Mouse (Mus musculus) CD4-positive helper T cell, adult 2 months (primary cell): Measurements from ENCODE around the gene Pex11a.
"Not testable (repeated sequence)": the region's sequence is repeated elsewhere in the genome, so short reads cannot be mapped to it uniquely, and the experiment has no call there.

Experiments
- DNase-seq: peaks from one replicate; pipeline ENCODE4 v3.0.0-alpha.2; 2012; ENCODE audit warnings: low read depth, missing footprints, low spot score

The Pex11a gene

DNA sequence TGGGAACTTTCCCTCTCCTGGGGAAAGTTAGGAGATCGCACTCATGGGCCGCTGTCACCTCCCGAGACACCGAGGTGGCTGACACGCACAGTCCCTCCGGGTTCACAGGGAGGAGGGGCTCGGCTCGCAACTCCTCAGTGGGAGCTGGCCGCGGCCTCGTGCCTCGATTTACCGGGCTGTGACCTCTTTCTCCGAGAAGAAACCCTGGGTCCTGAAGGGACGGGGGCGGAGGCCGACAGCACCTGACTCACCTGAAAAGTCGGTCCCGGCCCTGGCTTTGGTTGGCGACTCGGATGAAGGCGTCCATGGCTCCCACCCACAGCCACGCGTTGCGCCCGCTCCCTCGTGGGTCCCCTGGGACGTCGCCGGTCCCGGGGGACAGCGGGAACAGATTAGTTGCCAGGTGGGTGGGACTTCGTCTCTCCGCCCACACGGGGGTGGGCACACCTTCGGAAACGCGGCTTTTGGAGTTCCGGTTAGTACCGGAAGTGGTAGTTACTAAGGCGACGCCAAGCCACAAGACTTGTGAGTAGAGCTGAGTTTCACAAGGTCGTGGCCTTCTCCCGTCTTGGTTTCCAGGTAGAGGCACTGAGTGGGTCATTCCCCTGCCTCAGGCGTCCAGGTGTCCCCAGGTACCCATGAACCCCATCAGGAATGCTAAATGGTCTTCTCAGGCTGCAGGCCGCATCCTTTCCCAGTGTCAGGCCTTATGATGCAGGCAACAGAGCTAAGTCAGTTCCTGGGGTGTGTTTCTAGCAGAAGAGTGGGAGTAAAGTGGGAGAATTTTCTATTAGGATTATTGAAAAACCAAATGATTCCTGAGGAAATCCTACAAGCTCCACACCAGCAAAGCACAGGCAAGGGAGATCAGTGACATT lies at the start of gene Pex11a, which contains the start of gene Wdr93:
Gene Pex11a (minus strand): TSS at position 473 of the 878 bp plus-strand sequence.
Gene Wdr93 (plus strand): TSS at position 505 of the 878 bp plus-strand sequence.
- peak; percentile 88 for DNase-seq

- not testable (repeated sequence) for DNase-seq
Observed at GRCm38 (mm10) chr7:79789812-79790211, 46.9 kb upstream of the Pex11a start.

DNA sequence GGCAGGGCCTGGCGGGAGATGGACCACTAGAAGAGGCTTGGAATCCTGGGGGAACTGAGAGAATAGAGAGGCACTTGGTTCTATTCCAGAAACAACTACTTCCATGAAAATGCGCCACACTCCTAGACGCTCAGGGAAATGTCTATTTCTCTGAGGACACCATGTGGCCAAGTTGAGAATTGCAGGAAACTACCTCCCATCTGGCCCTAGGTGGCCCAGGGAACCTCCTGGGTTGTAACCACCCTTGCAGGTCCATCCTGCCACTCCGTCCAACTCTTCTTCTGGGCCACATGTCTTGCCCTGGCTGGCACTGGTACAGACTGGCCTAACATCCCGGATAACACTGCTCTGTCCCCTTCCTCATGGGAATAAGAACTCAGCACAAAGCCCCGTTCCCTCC lies 43.4 kb upstream of the Pex11a start:
- peak; percentile 43 for DNase-seq

- DNase-seq: no peak
Observed at GRCm38 (mm10) chr7:79782516-79782855, 39.6 kb upstream of the Pex11a start.

- no peak for DNase-seq
Observed at GRCm38 (mm10) chr7:79781826-79782515, 39.0 kb upstream of the Pex11a start.

- peak; percentile 64 for DNase-seq
Observed at GRCm38 (mm10) chr7:79780647-79781626, 38.0 kb upstream of the Pex11a start.

GRCm38 (mm10) chr7:79771561-79772512 lies 28.9 kb upstream of the Pex11a start:
- DNase-seq: no peak

DNA sequence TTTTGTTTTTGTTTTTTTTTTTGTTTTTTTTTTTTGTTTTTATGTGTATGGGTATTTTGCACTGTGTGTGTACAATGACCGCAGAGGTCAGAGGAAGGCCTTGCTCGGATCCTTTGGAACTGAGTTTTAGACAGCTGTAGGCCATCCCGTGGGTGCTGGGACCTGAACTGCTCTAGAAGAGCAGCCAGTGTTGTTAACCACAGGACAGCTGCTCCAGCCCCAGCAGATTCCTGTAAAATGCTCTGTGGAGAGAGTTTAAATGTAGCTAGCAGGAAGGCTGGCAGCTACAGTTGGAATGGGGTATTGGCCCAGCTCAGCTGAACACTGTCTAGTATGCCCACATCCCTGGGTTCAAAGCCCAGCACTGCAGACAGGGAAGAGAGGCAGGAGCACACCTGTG lies 26.7 kb upstream of the Pex11a start:
- no peak for DNase-seq

- DNase-seq: no peak
Observed at GRCm38 (mm10) chr7:79765991-79766390, 23.1 kb upstream of the Pex11a start.

DNA sequence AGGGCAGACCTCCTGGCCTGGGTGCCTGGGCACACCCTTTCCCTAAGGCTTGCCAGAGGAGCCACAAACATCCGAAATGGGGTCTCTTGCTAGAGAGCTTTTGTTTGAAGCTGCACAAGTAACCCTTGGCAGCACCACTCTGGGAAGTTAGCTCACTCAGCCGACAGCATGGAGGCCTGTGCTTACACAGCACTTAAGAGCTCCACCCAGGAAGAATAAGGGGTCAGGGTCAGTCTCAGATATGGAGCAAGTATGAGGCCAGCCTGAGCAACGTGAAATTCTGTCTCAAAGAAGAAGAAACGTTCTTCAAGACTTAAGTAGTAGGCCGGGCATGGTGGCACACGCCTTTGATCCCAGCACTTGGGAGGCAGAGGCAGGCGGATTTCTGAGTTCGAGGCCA lies 19.2 kb upstream of the Pex11a start:
- DNase-seq: no peak

GRCm38 (mm10) chr7:79761124-79761876 lies 18.4 kb upstream of the Pex11a start:
- DNase-seq: no peak

DNA sequence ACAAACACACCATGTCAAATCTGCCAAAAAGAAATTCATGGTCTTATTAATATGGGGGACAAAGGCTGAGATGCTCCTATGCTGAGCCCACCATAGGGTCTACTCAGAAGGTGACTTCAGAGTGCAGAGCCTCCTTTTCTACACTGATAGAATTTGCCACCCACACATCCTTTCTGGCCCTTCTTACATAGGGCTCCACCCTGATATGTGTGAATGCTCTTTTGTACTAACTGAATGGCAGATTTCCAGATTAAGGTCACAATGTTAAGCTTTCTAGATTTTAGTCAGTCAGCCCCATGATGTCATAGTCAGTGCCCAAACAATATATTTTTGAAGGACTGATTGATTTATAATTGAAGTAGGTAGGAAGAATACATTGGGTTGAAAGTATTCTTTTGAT lies 16.8 kb upstream of the Pex11a start:
- DNase-seq: peak; percentile 48

DNA sequence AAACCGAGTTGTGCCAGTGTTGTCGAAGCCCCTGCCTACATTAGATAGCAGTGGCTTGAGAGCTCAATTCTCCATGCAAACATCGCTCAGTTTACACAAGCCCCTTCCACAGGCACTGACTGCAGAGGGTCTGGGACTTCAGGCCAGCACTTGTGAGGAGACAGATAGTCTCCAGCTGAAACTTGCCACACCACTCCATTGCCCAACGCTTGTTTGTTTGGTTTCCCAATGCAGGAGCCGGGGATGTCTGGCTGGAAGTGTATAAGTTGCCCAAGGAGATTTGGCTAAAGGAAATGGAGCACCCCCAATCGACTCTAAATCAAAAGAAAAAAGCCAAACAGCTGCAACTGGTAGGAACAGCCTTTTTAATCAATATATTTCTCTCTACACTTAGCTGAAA lies 15.2 kb upstream of the Pex11a start:
- DNase-seq: no peak

DNA sequence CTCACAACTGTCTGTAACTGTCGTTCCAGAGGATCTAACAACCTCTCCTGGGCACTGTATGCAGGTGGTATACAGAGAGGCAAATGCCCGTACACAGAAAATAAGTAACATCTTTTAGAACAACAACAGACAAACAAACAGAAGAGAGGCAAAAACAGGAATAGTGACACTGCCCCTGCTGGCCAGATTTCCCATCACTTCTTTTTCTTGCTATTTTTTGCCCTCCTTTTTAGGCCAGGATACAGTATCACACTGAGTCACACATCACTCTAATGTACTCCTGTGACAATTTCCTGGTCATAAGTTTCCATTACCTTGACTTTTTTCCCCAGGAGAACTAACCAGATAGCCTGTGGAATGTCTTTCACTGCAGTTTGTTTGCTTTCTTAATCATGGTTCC lies 13.4 kb upstream of the Pex11a start:
- no peak for DNase-seq

- no peak for DNase-seq
Observed at GRCm38 (mm10) chr7:79749511-79749910, 6.6 kb upstream of the Pex11a start.

DNA sequence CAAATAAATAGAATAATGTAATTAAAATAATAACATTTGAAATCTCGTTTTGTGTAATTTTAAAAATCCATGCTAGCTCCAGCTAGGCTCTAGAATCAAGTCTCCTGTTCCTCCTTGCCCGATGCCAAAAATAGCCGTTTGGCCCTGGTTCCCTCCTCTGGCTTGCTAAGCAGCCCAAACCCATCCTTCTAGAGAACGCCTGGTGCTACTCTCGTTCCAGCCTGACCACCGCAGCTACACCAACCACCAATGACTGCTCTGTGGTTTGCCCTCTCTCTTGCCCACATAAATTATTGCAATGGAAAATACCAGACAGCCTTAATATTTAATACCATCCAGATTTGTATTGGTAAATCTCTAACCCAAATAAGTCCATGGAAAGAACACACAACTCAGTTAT lies 4.7 kb upstream of the Pex11a start:
- DNase-seq: no peak

- DNase-seq: no peak
Observed at GRCm38 (mm10) chr7:79744585-79744984, 1.7 kb upstream of the Pex11a start.

DNA sequence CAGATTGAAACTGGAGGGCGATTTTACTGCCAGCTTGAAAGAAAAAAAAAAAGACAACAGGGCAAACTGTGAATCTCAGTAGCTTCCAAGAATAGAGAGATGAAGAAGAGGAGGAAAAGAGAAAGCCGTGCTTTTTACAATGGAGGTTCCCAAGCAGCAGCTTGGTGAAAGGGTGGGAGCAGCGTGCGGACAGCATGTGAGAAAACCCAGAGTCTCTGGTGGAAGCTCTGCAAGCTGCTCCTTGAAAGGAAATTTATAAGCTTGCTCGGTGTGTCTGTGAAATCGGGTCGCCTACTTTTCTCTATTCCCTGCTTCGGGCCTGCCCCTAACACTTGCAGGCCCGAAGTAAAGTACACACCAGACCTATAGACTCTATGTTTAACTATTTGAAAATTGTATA lies 1.1 kb upstream of the Pex11a start:
- DNase-seq: no peak

GRCm38 (mm10) chr7:79742277-79742658 lies 663 bp downstream of the Pex11a start:
- DNase-seq: no peak

DNA sequence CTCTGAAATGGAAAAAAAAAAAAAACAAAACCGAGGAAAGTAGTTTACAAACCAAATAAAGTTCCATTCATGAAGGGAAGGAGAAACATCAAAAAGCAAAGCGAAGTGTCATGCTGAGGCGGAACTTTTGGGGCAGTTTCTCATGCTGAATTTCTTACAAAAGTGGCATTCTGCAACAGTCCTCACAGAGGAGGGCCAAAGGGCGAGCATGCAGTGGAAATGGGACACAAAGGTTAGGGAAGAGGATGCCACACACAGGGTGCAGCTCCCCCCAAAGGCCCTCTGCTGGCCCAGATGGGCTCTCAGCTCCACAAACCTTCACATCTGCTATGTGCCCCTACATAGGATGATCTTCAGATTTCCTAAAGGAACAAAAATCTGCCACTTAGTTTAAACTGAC lies 2.7 kb downstream of the Pex11a start:
- DNase-seq: no peak
